Mouse (Mus musculus) gastrocnemius, adult 8-10 months (tissue): ENCODE results near the gene Gm13306. TPM values are rescaled to one million over a fixed set of nuclear protein-coding genes. Genes with fewer than 3 reads are reported as not detected.
"Not testable (repeated sequence)": the region's sequence is repeated elsewhere in the genome, so short reads cannot be mapped to it uniquely, and the experiment has no call there.

Source experiments
- DNase-seq, 2 experiments: peaks; one replicate each; pipeline ENCODE4 v3.0.0; 2022; ENCODE audit warnings: low spot score in 2 of 2
- total RNA-seq, 4 experiments: library from RNA; stranded (reverse); gene quantifications; 2 replicates each; pipeline ENCODE4 v1.2.4; 2022

Gene Gm13306
- total RNA-seq, result not detected

DNA sequence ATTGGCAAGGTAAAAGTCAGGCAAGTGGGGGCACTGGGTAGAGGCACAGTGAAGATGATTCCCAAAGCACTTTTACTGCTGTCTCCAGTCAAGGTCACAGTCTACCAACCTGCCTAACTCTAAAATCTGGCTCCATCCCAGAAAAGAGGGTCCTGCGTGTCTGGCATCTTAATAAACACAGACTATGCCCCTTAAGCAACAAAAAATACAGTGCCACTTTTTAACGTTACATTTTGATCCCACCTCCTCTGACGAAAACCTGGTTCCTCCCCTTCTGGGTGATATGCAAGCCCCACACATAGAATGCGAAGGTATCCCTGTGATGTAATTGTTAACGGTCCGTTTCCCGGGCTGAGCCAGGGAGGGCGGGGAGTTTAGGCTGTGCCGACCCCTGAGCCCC, at the start of gene Gm13306:
Gene Gm13306, plus strand, starts transcription at position 301 of the 400 bp plus-strand sequence.
- DNase-seq, result not testable (repeated sequence)

DNA sequence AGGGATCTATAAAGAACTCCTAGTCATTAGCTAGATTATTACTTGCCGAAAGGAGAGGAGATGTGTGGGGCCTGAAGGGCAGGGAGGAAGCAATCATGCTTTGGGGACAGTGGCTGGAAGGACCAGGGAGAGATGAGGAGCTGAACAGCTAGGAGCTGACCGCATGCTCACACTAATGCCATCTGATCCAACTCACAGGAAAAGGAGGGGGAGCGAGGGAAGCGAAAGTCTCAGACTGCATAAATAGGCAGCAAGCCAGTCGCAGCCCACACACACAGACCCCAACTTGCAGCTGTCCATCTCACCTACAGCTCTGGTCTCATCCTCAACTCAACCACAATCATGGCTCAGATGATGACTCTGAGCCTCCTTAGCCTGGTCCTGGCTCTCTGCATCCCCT, 38.7 kb upstream of the Gm13306 start, which contains the start of gene Gm13304:
Gene Gm13304, plus strand, starts transcription at position 301 of the 400 bp plus-strand sequence.
- DNase-seq, result not testable (repeated sequence)

DNA sequence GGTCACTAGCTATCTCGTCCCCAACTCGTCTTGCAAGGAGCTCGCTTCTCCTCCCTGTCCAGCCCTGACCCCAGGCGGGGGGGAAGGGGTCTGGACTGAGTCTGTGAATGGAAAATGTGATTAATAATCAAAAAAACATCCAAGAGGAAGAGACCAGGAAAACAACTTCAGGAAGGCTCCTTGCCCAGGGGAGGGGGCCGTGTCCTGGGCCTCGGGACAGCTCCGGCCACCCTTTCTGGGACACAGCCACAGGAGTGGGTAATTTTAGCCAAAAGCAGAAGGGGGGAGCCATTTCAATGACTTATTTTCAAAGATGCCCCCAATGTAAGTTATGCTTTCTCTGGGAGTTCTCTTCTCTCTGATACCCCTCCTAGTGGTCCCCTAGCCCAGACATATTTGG, 15.3 kb downstream of the Gm13306 start, which contains the start of gene Gm13305:
Gene Gm13305, minus strand, starts transcription at position 101 of the 400 bp plus-strand sequence.
- DNase-seq, result not testable (repeated sequence)

DNA sequence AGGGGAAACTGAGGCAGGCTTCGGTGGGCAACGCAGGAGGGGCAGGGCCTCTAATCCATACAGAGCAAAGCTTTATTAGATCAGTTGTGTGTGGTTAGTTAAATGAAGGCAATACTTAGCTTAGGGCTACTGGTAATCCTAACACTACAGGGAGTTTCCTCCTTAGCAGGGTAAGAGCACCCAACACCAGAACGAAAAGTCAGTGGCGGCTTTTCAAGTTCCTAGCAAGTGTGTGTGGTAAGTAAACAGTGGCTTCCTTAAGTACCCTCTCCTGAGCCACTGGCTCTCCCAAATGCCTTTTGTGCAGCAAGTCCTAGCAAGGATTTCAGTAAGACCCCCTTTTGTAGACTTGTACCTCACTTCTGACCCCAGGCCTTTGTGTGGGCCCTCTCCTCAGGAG, 25.0 kb downstream of the Gm13306 start:
- DNase-seq, result not testable (repeated sequence)

DNA sequence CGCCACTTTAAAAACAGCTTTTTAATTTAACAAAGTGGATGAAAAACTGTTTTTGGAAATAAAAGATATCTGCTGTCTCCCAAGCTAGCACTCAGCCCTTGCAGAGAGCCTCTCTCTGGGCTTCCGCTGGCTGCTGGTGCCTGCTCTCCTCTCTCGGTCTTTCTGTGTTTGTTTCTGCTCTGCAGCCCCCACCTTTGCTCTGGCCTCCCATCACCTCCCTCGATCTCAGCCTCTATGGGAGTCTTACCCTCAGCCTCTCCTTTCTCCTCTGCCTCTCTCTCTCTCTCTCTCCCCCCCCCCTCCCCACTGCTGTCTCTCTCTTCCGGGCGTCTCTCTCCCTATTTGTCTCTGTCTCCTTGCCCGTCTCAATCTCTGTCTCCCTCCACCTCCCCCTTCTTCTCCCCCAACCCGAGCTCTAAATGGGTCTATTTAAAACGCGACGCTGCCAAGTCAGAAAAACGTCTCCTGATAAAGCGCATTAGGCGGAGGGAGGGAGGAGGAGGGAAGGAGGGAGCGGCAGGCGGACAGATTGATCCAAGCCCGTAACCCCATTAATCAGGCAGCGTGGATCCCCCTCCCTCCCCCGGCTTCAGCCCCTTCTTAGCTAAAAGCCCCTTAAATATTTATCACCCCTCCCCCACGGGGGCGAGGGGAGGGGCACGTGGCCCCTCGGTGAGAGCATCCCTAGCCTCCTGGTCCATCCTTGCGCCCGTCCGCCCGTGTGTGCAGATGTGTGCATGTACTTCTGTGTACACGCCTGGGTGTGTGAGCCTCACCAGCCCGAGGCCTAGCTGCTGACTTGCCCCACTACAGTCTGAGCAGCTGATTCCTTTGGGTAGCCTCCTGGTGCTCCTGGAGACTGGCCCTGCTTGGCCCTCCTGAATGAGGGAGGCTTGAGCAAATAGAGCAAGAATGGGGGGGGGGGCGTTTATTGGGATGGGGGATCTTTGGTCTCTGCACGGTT, 30.3 kb downstream of the Gm13306 start:
- DNase-seq, result not testable (repeated sequence)

DNA sequence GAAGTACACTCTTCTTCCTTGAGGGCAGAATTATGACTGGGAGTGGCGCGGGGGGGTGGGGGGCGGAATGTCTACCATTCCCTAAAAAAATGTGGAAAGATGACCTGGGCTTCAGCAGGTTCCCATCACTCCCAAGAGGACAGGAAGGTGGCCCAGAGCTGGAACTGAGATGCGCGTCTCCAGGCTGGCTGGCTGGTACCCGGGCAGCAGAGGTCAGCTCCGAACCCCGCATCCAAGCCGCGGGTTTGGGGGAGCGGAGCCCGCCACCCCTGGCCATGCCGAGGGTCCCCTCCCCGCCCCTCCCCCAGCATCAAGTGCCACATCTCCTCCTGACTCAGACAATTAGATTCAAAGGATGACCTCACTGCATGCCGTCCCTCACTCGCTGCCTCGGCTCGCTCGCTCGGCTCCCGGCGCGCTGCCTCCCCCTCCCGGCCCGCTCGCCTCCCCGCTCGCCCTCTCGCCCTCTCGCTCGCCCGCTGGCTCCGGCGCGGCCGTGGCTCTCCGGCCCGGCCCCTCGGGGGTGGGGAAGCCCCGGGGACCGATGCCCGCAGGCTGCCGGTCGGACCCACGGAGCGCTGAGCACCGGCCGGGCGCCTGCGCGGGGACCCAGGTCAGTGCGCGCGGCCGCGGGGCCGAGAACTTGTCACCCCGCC, 31.2 kb downstream of the Gm13306 start:
- DNase-seq, result not testable (repeated sequence)

DNA sequence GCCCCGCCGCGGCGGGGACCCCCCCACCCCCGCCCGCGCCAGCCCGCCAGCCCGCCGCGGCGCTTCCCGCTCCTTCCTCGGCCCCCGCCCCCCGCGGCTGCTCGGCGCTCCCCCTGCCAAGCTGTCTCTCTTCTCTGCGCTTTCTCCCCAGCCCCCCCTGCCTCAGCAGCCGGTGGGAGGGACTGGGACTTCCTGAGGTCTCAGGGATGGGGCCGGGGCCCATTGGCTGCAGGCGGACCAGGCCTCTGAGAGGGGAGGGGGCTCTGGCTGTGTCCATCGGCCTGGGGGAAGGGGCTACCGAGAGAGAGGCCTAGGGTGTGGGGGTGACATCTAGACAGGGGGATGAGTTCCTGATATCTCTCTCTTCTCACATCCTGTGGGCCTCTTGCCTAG, 31.7 kb downstream of the Gm13306 start:
- DNase-seq, result not testable (repeated sequence)

Other genes starting within 250 kb of the Gm13306 start
- not detected for gene Gm21541, start 249.8 kb upstream of the Gm13306 start, total RNA-seq
- gene Gm20878, start 211.9 kb upstream of the Gm13306 start, total RNA-seq, result under 1 TPM in 1 of 4 experiments, not detected in 3; 0.52 TPM
- under 1 TPM in 1 of 4 experiments, not detected in 3; 0.08 TPM for gene Fam205a4, start 187.4 kb upstream of the Gm13306 start, total RNA-seq
- not detected for gene Gm21093, start 118.7 kb upstream of the Gm13306 start, total RNA-seq
- not detected for gene Gm3893, start 62.2 kb upstream of the Gm13306 start, total RNA-seq
- 10 to 100 TPM in 2 of 4 experiments, 1 to 10 TPM in 2; 6.3 to 13.8 (median 10.2) TPM for gene Gm13304, start 38.6 kb upstream of the Gm13306 start, total RNA-seq
- 1 to 10 TPM in 1 of 4 experiments, under 1 TPM in 1, not detected in 2; 0.75 to 1.8 TPM for gene Gm13305, start 15.2 kb downstream of the Gm13306 start, total RNA-seq
- 1 to 10 TPM in 2 of 4 experiments, under 1 TPM in 2; 0.68 to 2.0 (median 1.3) TPM for gene Gm10600, start 87.2 kb downstream of the Gm13306 start, total RNA-seq
- not detected for gene Ccl21b, start 102.3 kb downstream of the Gm13306 start, total RNA-seq
- gene Gm21953, start 140.8 kb downstream of the Gm13306 start, total RNA-seq, result not detected
- gene Fam205a3, start 164.9 kb downstream of the Gm13306 start, total RNA-seq, result not detected